Mouse (Mus musculus): ENCODE data around the gene Msmb. TPM values are rescaled to one million over a fixed set of nuclear protein-coding genes. Genes with fewer than 3 reads are reported as not detected.

Msmb gene
- polyA plus RNA-seq, 1 experiment from 2014 or later, result not detected

GRCm38 (mm10) chr14:32164173-32165051 lies 22.6 kb downstream of the Msmb start:
- H3K27me3 ChIP-seq (replicated peaks; ENCODE audit: control insufficient read depth, insufficient read depth, low read length), result no peaks in the 10 kb centered on the region
- H3K4me3 ChIP-seq (ENCODE audit: low read depth, low read length), result 0 out of 2 replicates have a peak overlapping the region, but pooled peaks have one; percentile 48
- ATAC-seq (replicated peaks; ENCODE audit: low FRiP score, low TSS enrichment, low read depth) (no peak), DNase-seq (ENCODE audit: low spot score) (peak; percentile 56)
- peaks cover 20% of the 10 kb centered on the region for H3K4me1 ChIP-seq (replicated peaks; ENCODE audit: control insufficient read depth, insufficient read depth, low read length)
- no peaks in the 10 kb centered on the region for H3K9me3 ChIP-seq (ENCODE audit: control insufficient read depth, low read length)
- H3K27ac ChIP-seq (ENCODE audit: low read depth), result 0 out of 2 replicates have a peak overlapping the region, but pooled peaks have one; percentile 78
- H3K36me3 ChIP-seq (ENCODE audit: control insufficient read depth, insufficient read depth, low read length), result no peaks in the 10 kb centered on the region
- WGBS, result 60% methylated on average over 8 of the region's 8 CpGs
- H3K4me2 ChIP-seq (ENCODE audit: low read length), result peak overlapping the region; percentile 94; the same call in 1 of the 2 replicates
- H3K9ac ChIP-seq (ENCODE audit: low read length), result no peak overlapping the region

- peak overlapping the region; percentile 42 for H3K9ac ChIP-seq (ENCODE audit: low read length)
- ATAC-seq (replicated peaks; ENCODE audit: low FRiP score, low TSS enrichment, low read depth), result peak; percentile 85
- H3K27me3 ChIP-seq (replicated peaks; ENCODE audit: control insufficient read depth, insufficient read depth, low read length), result no peaks in the 10 kb centered on the region
- no peaks in the 10 kb centered on the region for H3K36me3 ChIP-seq (ENCODE audit: control insufficient read depth, insufficient read depth, low read length)
- WGBS, result under 1% methylated on average over 42 of the region's 42 CpGs
- H3K4me3 ChIP-seq (ENCODE audit: low read depth, low read length), result peak overlapping the region; percentile 48
- H3K27ac ChIP-seq (ENCODE audit: low read depth), result peak overlapping the region; percentile 78
- peaks cover 19% of the 10 kb centered on the region for H3K4me1 ChIP-seq (replicated peaks; ENCODE audit: control insufficient read depth, insufficient read depth, low read length)
- peak overlapping the region; percentile 94 for H3K4me2 ChIP-seq (ENCODE audit: low read length)
- DNase-seq (ENCODE audit: low spot score), result peak; percentile 91
- no peaks in the 10 kb centered on the region for H3K9me3 ChIP-seq (ENCODE audit: control insufficient read depth, low read length)
Measured at GRCm38 (mm10) chr14:32165278-32166061, 23.6 kb downstream of the Msmb start.

GRCm38 (mm10) chr14:32166062-32166441 lies 24.2 kb downstream of the Msmb start:
- Histone ChIP-seq H3K4me3 (ENCODE audit: low read depth, low read length) (peak overlapping the region; percentile 48), H3K9me3 (ENCODE audit: control insufficient read depth, low read length) (no peaks in the 10 kb centered on the region), H3K36me3 (ENCODE audit: control insufficient read depth, insufficient read depth, low read length) (peaks cover 4% of the 10 kb centered on the region; the same call in 1 of the 2 replicates), H3K27ac (ENCODE audit: low read depth) (no peak overlapping the region), H3K4me2 (ENCODE audit: low read length) (peak overlapping the region; percentile 94), H3K4me1 (replicated peaks; ENCODE audit: control insufficient read depth, insufficient read depth, low read length) (peaks cover 13% of the 10 kb centered on the region), H3K27me3 (replicated peaks; ENCODE audit: control insufficient read depth, insufficient read depth, low read length) (no peaks in the 10 kb centered on the region), H3K9ac (ENCODE audit: low read length) (no peak overlapping the region)
- 62% methylated on average over 2 of the region's 2 CpGs for WGBS
- DNase-seq (ENCODE audit: low spot score) (no peak), ATAC-seq (replicated peaks; ENCODE audit: low FRiP score, low TSS enrichment, low read depth) (no peak)

GRCm38 (mm10) chr14:32166840-32167239 lies 25.0 kb downstream of the Msmb start:
- WGBS, result 43% methylated on average over 1 of the region's 1 CpGs
- ATAC-seq (replicated peaks; ENCODE audit: low FRiP score, low TSS enrichment, low read depth), result no peak

DNA sequence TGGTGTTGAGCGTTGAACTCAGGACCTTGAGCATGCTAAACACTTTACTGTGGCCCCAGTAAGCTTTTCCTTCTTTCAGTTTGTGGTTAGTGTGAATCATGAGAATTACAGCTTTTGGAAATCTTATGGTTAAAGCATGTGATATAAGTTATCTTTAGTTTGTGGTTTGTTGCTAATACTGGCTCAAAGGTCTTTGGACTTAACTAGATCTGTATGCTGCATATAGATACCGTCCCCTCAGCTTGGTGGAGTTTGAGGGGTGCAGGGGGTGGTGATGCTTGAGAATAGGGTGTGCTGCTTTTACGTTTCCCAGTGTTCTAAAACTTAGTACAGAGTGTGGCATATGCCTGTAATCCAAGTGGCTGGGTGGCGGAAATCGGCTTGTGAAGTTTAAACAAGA lies 25.5 kb downstream of the Msmb start:
- H3K9ac ChIP-seq (ENCODE audit: low read length), result no peak overlapping the region
- H3K4me2 ChIP-seq (ENCODE audit: low read length), result peak overlapping the region; percentile 94; the same call in 1 of the 2 replicates
- H3K27me3 ChIP-seq (replicated peaks; ENCODE audit: control insufficient read depth, insufficient read depth, low read length), result no peaks in the 10 kb centered on the region
- H3K4me1 ChIP-seq (replicated peaks; ENCODE audit: control insufficient read depth, insufficient read depth, low read length), result peaks cover 9% of the 10 kb centered on the region
- DNase-seq (ENCODE audit: low spot score) (no peak), ATAC-seq (replicated peaks; ENCODE audit: low FRiP score, low TSS enrichment, low read depth) (no peak)
- no peak overlapping the region for H3K27ac ChIP-seq (ENCODE audit: low read depth)
- no peak overlapping the region for H3K4me3 ChIP-seq (ENCODE audit: low read depth, low read length)
- 76% methylated on average over 5 of the region's 5 CpGs for WGBS
- H3K9me3 ChIP-seq (ENCODE audit: control insufficient read depth, low read length), result no peaks in the 10 kb centered on the region
- H3K36me3 ChIP-seq (ENCODE audit: control insufficient read depth, insufficient read depth, low read length), result peaks cover 11% of the 10 kb centered on the region

More at GRCm38 (mm10) chr14:32166840-32167239, 25.0 kb downstream of the Msmb start:
- H3K27me3 ChIP-seq (replicated peaks; ENCODE audit: control insufficient read depth, insufficient read depth, low read length), result no peaks in the 10 kb centered on the region
- H3K9ac ChIP-seq (ENCODE audit: low read length), result no peak overlapping the region
- H3K36me3 ChIP-seq (ENCODE audit: control insufficient read depth, insufficient read depth, low read length), result peaks cover 7% of the 10 kb centered on the region
- H3K4me2 ChIP-seq (ENCODE audit: low read length), result peak overlapping the region; percentile 94; the same call in 1 of the 2 replicates
- H3K27ac ChIP-seq (ENCODE audit: low read depth), result no peak overlapping the region
- no peaks in the 10 kb centered on the region for H3K9me3 ChIP-seq (ENCODE audit: control insufficient read depth, low read length)
- H3K4me3 ChIP-seq (ENCODE audit: low read depth, low read length), result peak overlapping the region; percentile 48; the same call in 1 of the 2 replicates
- DNase-seq (ENCODE audit: low spot score), result no peak
- peaks cover 9% of the 10 kb centered on the region for H3K4me1 ChIP-seq (replicated peaks; ENCODE audit: control insufficient read depth, insufficient read depth, low read length)

DNA sequence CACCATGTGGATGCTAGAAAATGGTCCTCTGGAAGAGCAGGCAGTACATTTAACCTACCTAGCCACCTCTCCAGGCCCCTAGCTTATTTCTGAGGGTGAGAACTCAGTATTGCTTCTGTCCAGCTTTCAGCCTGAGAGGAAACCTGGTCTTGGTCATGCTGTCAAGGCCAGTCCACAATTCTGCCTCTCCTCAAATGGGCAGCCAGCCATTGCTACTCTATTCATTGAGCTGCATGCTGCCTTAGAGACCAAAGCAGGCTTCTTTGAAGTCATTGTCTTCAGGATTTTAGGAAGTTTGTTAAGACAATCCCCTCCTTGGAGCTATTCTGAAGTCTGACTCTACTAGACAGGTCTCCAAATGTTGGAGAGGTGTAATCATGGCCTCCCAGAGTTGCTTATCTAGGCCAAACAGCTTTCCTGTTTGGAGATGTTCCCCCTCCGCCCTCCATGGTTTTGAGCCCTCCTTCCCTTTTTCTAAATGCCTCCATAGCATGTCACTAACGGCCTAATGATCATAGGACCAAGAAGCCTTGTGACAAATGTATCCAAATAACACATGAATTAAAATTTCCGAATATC lies 26.9 kb downstream of the Msmb start:
- Histone ChIP-seq H3K9ac (ENCODE audit: low read length) (no peak overlapping the region), H3K27ac (ENCODE audit: low read depth) (no peak overlapping the region), H3K4me1 (replicated peaks; ENCODE audit: control insufficient read depth, insufficient read depth, low read length) (peaks cover 9% of the 10 kb centered on the region), H3K4me3 (ENCODE audit: low read depth, low read length) (no peak overlapping the region), H3K4me2 (ENCODE audit: low read length) (no peak overlapping the region), H3K36me3 (ENCODE audit: control insufficient read depth, insufficient read depth, low read length) (peaks cover 24% of the 10 kb centered on the region), H3K27me3 (replicated peaks; ENCODE audit: control insufficient read depth, insufficient read depth, low read length) (no peaks in the 10 kb centered on the region), H3K9me3 (ENCODE audit: control insufficient read depth, low read length) (no peaks in the 10 kb centered on the region)
- ATAC-seq (replicated peaks; ENCODE audit: low FRiP score, low TSS enrichment, low read depth), result no peak
- DNase-seq (ENCODE audit: low spot score), result no peak
- 78% methylated on average over 3 of the region's 3 CpGs for WGBS

DNA sequence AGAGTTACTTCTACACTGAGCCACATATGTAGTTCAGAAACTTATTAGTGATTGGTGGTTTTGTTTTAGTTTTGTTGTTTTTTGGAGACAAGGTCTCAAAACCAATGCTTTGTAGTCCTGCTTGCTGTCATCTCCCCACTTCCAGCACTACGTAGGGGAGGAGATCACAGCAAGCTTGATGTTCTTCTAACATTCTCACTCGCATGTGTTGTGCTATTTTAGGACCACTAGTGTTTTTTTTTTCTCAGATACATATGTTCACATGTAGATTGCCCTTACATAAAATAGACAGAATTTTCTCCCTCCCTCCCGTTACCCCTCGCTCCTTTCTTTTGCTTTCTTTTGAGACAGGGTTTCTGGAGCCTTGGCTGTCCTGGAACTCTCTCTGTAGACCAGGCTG lies 28.3 kb downstream of the Msmb start:
- Histone ChIP-seq H3K9me3 (ENCODE audit: control insufficient read depth, low read length) (no peaks in the 10 kb centered on the region), H3K4me3 (ENCODE audit: low read depth, low read length) (no peak overlapping the region), H3K9ac (ENCODE audit: low read length) (no peak overlapping the region), H3K27ac (ENCODE audit: low read depth) (no peak overlapping the region), H3K4me1 (replicated peaks; ENCODE audit: control insufficient read depth, insufficient read depth, low read length) (peaks cover under 1% of the 10 kb centered on the region), H3K36me3 (ENCODE audit: control insufficient read depth, insufficient read depth, low read length) (peaks cover 38% of the 10 kb centered on the region), H3K27me3 (replicated peaks; ENCODE audit: control insufficient read depth, insufficient read depth, low read length) (no peaks in the 10 kb centered on the region), H3K4me2 (ENCODE audit: low read length) (no peak overlapping the region)
- DNase-seq (ENCODE audit: low spot score) (no peak), ATAC-seq (replicated peaks; ENCODE audit: low FRiP score, low TSS enrichment, low read depth) (no peak)
- WGBS, result 94% methylated on average over 4 of the region's 4 CpGs

DNA sequence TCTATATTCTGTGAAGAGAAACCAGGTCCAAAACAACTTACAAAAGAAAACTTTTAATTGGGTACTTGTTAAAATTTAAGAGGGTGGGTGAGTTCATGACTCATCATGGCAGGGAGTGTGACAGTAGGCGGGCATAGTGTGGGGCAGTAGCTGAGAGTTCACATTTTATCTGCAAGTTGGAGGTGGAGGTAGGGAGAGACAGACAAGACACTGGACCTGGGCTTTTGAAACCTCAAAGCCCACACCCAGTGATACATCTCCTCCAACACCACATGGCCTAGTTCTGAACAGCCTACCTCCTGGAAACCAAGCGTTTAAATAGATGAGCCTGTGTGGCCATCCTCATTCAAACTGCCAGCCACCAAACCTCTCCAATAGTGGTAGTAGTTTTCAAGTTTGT lies 33.5 kb downstream of the Msmb start:
- no peak overlapping the region for H3K4me3 ChIP-seq (ENCODE audit: low read depth, low read length)
- no peaks in the 10 kb centered on the region for H3K4me1 ChIP-seq (replicated peaks; ENCODE audit: control insufficient read depth, insufficient read depth, low read length)
- no peak overlapping the region for H3K4me2 ChIP-seq (ENCODE audit: low read length)
- WGBS, result 88% methylated on average over 2 of the region's 2 CpGs
- H3K9ac ChIP-seq (ENCODE audit: low read length), result no peak overlapping the region
- H3K9me3 ChIP-seq (ENCODE audit: control insufficient read depth, low read length), result no peaks in the 10 kb centered on the region
- no peak for DNase-seq (ENCODE audit: low spot score)
- ATAC-seq (replicated peaks; ENCODE audit: low FRiP score, low TSS enrichment, low read depth), result no peak
- H3K27ac ChIP-seq (ENCODE audit: low read depth), result no peak overlapping the region
- peaks cover 62% of the 10 kb centered on the region for H3K36me3 ChIP-seq (ENCODE audit: control insufficient read depth, insufficient read depth, low read length)
- no peaks in the 10 kb centered on the region for H3K27me3 ChIP-seq (replicated peaks; ENCODE audit: control insufficient read depth, insufficient read depth, low read length)
